Mouse (Mus musculus) liver, adult 2 months (tissue): ENCODE measurements at regions not wholly inside any gene's neighbourhood (a gene's known extent, or its start where the extent isn't known, plus 50 kb on each side); places are given as distances from the start of the nearest gene placed in this dataset.

ENCODE experiments used
- CTCF ChIP-seq: fragments of 200-500 bp; IDR thresholded peaks from 2 replicates; pipeline ENCODE4 v1.5.1; 2011; ENCODE audit warnings: low read depth, low read length, control low read depth
- POLR2A ChIP-seq: fragments of 200-500 bp; IDR thresholded peaks from 2 replicates; pipeline ENCODE4 v1.6.1; 2011; ENCODE audit warnings: low read length, control low read depth; ENCODE audit not compliant: insufficient read depth; ENCODE audit errors: extremely low read depth

- no peak for TF ChIP-seq POLR2A
- no peak for TF ChIP-seq CTCF
Measured at GRCm38 (mm10) chr5:47436455-47436854, 546.5 kb upstream of the Slit2 start.
